Mouse (Mus musculus) liver (tissue): ENCODE data around the gene Actl7a.

Experiments
- DNase-seq: peaks from one replicate; pipeline ENCODE4 v3.0.0-alpha.2; 2020; ENCODE audit warnings: mixed read lengths

Gene Actl7a

DNA sequence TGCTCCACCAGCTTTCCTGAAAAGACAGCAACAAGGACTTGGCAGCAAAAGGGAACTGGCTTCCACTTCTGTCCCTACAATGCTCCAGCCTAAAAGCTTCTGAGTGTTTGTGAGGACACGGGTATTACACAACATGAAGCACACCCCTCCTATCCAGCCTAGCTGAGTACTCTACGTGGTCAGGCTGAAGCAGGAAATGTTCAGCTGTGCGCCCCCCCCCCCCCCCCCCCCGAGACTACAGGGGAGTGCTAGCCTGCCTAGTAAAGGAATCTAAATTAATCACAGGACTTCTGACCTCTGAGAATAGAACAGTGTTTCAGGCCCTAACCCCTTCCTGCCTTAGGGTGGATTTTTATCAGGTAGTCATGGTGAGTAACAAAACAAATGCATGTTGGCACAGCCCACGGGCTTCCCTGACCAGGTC lies 24.7 kb downstream of the Actl7a start:
- DNase-seq: no peak

DNA sequence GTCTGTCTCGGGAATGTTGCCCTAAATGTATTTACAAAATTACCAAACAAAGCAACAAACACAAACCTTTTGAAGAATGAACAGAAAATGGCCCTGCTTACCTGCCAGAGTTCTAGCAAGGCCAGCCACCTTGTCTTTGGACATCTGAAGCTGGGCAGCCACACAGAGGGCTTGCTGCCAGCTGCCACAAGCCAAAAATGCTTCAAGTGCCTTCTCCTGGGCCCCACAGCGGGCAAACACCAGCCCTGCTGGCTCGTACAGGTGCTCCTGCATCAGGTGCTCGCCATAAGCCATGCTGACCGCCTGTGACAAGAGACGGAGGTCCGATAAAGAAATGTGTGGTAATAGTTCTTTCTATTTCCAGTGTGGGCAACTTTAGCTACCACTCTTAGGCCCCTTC lies 25.7 kb downstream of the Actl7a start:
- DNase-seq: no peak

DNA sequence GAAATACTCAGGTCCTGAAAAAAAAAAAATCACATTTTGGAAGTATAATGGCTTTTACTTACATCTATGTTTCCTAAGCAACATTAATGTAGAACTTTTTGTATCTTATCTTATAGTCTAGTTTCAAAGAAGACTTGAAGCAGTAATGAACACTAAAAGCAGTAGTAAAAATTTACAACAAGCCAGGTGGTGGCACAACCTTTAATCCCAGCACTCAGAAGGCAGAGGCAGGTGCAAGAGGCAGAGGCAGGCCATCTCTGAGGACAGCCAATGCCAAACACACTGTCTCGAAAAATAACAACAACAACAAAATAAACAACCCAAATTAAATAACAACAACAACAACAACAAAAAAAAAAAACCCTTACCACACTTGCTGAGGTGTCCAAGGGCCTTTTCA lies 27.9 kb downstream of the Actl7a start:
- no peak for DNase-seq

DNA sequence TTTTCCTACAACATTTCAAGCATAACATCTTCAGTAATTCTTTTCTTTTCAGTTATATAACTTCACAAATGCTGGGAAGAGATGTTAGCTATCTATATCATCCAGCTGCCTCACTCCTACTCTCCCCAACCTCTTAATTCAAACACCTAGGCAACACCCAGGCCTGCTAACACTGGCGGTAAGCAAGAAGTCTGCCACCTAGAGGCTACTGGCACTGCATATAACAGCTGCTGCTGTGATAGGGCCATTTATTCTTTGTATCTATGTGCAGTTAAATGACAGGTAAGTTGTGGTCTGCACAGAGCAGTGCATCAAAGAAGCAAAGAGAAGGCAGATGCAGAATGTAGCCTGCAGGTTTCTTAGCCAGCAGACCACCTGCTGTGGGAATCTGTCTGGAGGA lies 48.2 kb downstream of the Actl7a start:
- no peak for DNase-seq
